Mouse (Mus musculus): Measurements from ENCODE around the gene Gfm2. TPM values are rescaled to one million over a fixed set of nuclear protein-coding genes. Genes with fewer than 3 reads are reported as not detected.
"Not testable (repeated sequence)": the region's sequence is repeated elsewhere in the genome, so short reads cannot be mapped to it uniquely, and the experiment has no call there.

Gene Gfm2
- 33.5 and 39.2 TPM in 2 replicates for polyA plus RNA-seq (2015; fragmentation: Nextera tagmentation; extraction: Ambion mirVana)

- Histone ChIP-seq H3K4me1 (ENCODE audit: insufficient read depth, low read length) (peaks cover 9% of the 10 kb centered on the region), H3K9me3 (ENCODE audit: low read length) (no peaks in the 10 kb centered on the region), H3K4me3 (ENCODE audit: low read length) (peak within 1 kb of the TSS; percentile 96), H3K27ac (ENCODE audit: low read length) (peak within 1 kb of the TSS; percentile 84), H3K9ac (replicated peaks; ENCODE audit: low read length) (peak within 1 kb of the TSS; percentile 94), H3K4me2 (replicated peaks; ENCODE audit: low read depth, low read length) (peak within 1 kb of the TSS; percentile 72), H3K36me3 (ENCODE audit: insufficient read depth, low read length) (peaks cover 19% of the 10 kb centered on the region), H3K27me3 (ENCODE audit: insufficient read depth, low read length) (no peaks in the 10 kb centered on the region)
- ATAC-seq (ENCODE audit: low FRiP score, low TSS enrichment) = peak; percentile 97
- under 1% methylated on average over 57 of the region's 57 CpGs for WGBS
These were observed at the start of gene Gfm2, which contains the start of gene Nsa2 for GRCm38 (mm10) chr13:97137466-97138400. Gene Gfm2 (plus strand): TSS chr13:97137937. Gene Nsa2 (minus strand): TSS chr13:97137937.

- H3K27ac ChIP-seq (ENCODE audit: low read length) = no peak overlapping the region
- no peak overlapping the region for H3K9ac ChIP-seq (replicated peaks; ENCODE audit: low read length)
- H3K4me1 ChIP-seq (ENCODE audit: insufficient read depth, low read length) = no peaks in the 10 kb centered on the region
- ATAC-seq (ENCODE audit: low FRiP score, low TSS enrichment) = no peak
- H3K36me3 ChIP-seq (ENCODE audit: insufficient read depth, low read length) = no peaks in the 10 kb centered on the region
- 70% methylated on average over 3 of the region's 3 CpGs for WGBS
- no peak overlapping the region for H3K4me2 ChIP-seq (replicated peaks; ENCODE audit: low read depth, low read length)
- H3K27me3 ChIP-seq (ENCODE audit: insufficient read depth, low read length) = no peaks in the 10 kb centered on the region
- H3K9me3 ChIP-seq (ENCODE audit: low read length) = no peaks in the 10 kb centered on the region
- no peak overlapping the region for H3K4me3 ChIP-seq (ENCODE audit: low read length)
These were observed 49.6 kb upstream of the Gfm2 start for GRCm38 (mm10) chr13:97088183-97088582.

- 77% methylated on average over 4 of the region's 4 CpGs for WGBS
- Histone ChIP-seq H3K27me3 (ENCODE audit: insufficient read depth, low read length) (no peaks in the 10 kb centered on the region), H3K27ac (ENCODE audit: low read length) (no peak overlapping the region), H3K4me3 (ENCODE audit: low read length) (no peak overlapping the region), H3K36me3 (ENCODE audit: insufficient read depth, low read length) (no peaks in the 10 kb centered on the region), H3K9me3 (ENCODE audit: low read length) (no peaks in the 10 kb centered on the region), H3K9ac (replicated peaks; ENCODE audit: low read length) (no peak overlapping the region), H3K4me2 (replicated peaks; ENCODE audit: low read depth, low read length) (no peak overlapping the region), H3K4me1 (ENCODE audit: insufficient read depth, low read length) (no peaks in the 10 kb centered on the region)
- no peak for ATAC-seq (ENCODE audit: low FRiP score, low TSS enrichment)
These were observed 42.0 kb upstream of the Gfm2 start for GRCm38 (mm10) chr13:97095726-97096125.

GRCm38 (mm10) chr13:97099187-97099852, 38.4 kb upstream of the Gfm2 start, which contains the start of gene Gm6169:
Gene Gm6169 (minus strand): TSS chr13:97099237.
- Histone ChIP-seq H3K4me1 (ENCODE audit: insufficient read depth, low read length) (no peaks in the 10 kb centered on the region), H3K27ac (ENCODE audit: low read length) (no peak within 1 kb of the TSS), H3K9ac (replicated peaks; ENCODE audit: low read length) (no peak within 1 kb of the TSS), H3K27me3 (ENCODE audit: insufficient read depth, low read length) (no peaks in the 10 kb centered on the region), H3K4me2 (replicated peaks; ENCODE audit: low read depth, low read length) (no peak within 1 kb of the TSS), H3K4me3 (ENCODE audit: low read length) (no peak within 1 kb of the TSS), H3K9me3 (ENCODE audit: low read length) (no peaks in the 10 kb centered on the region), H3K36me3 (ENCODE audit: insufficient read depth, low read length) (no peaks in the 10 kb centered on the region)
- 74% methylated on average over 19 of the region's 22 CpGs for WGBS
- ATAC-seq (ENCODE audit: low FRiP score, low TSS enrichment) = no peak

GRCm38 (mm10) chr13:97104996-97105395, 32.7 kb upstream of the Gfm2 start:
- ATAC-seq (ENCODE audit: low FRiP score, low TSS enrichment) = no peak
- no peaks in the 10 kb centered on the region for H3K4me1 ChIP-seq (ENCODE audit: insufficient read depth, low read length)
- WGBS = 81% methylated on average over 7 of the region's 7 CpGs
- H3K27me3 ChIP-seq (ENCODE audit: insufficient read depth, low read length) = no peaks in the 10 kb centered on the region
- no peak overlapping the region for H3K9ac ChIP-seq (replicated peaks; ENCODE audit: low read length)
- no peak overlapping the region for H3K27ac ChIP-seq (ENCODE audit: low read length)
- no peak overlapping the region for H3K4me3 ChIP-seq (ENCODE audit: low read length)
- H3K4me2 ChIP-seq (replicated peaks; ENCODE audit: low read depth, low read length) = no peak overlapping the region
- H3K36me3 ChIP-seq (ENCODE audit: insufficient read depth, low read length) = no peaks in the 10 kb centered on the region
- no peaks in the 10 kb centered on the region for H3K9me3 ChIP-seq (ENCODE audit: low read length)

- not testable (repeated sequence) for H3K27me3 ChIP-seq (ENCODE audit: insufficient read depth, low read length); H3K4me2 ChIP-seq (replicated peaks; ENCODE audit: low read depth, low read length); H3K9me3 ChIP-seq (ENCODE audit: low read length); H3K4me1 ChIP-seq (ENCODE audit: insufficient read depth, low read length); H3K36me3 ChIP-seq (ENCODE audit: insufficient read depth, low read length); H3K4me3 ChIP-seq (ENCODE audit: low read length); H3K9ac ChIP-seq (replicated peaks; ENCODE audit: low read length); H3K27ac ChIP-seq (ENCODE audit: low read length); ATAC-seq (ENCODE audit: low FRiP score, low TSS enrichment)
- 90% methylated on average over 4 of the region's 4 CpGs for WGBS
These were observed 30.0 kb upstream of the Gfm2 start for GRCm38 (mm10) chr13:97107721-97108120.

- no peaks in the 10 kb centered on the region for H3K9me3 ChIP-seq (ENCODE audit: low read length)
- WGBS = 76% methylated on average over 4 of the region's 4 CpGs
- no peaks in the 10 kb centered on the region for H3K36me3 ChIP-seq (ENCODE audit: insufficient read depth, low read length)
- H3K27me3 ChIP-seq (ENCODE audit: insufficient read depth, low read length) = no peaks in the 10 kb centered on the region
- no peak overlapping the region for H3K4me3 ChIP-seq (ENCODE audit: low read length)
- H3K4me1 ChIP-seq (ENCODE audit: insufficient read depth, low read length) = no peaks in the 10 kb centered on the region
- H3K9ac ChIP-seq (replicated peaks; ENCODE audit: low read length) = no peak overlapping the region
- no peak for ATAC-seq (ENCODE audit: low FRiP score, low TSS enrichment)
- no peak overlapping the region for H3K4me2 ChIP-seq (replicated peaks; ENCODE audit: low read depth, low read length)
- H3K27ac ChIP-seq (ENCODE audit: low read length) = no peak overlapping the region
These were observed 28.7 kb upstream of the Gfm2 start for GRCm38 (mm10) chr13:97109046-97109445.

- no peaks in the 10 kb centered on the region for H3K27me3 ChIP-seq (ENCODE audit: insufficient read depth, low read length)
- no peak for ATAC-seq (ENCODE audit: low FRiP score, low TSS enrichment)
- H3K4me3 ChIP-seq (ENCODE audit: low read length) = no peak overlapping the region
- no peaks in the 10 kb centered on the region for H3K36me3 ChIP-seq (ENCODE audit: insufficient read depth, low read length)
- no peak overlapping the region for H3K27ac ChIP-seq (ENCODE audit: low read length)
- H3K4me2 ChIP-seq (replicated peaks; ENCODE audit: low read depth, low read length) = no peak overlapping the region
- 74% methylated on average over 3 of the region's 3 CpGs for WGBS
- no peaks in the 10 kb centered on the region for H3K4me1 ChIP-seq (ENCODE audit: insufficient read depth, low read length)
- no peak overlapping the region for H3K9ac ChIP-seq (replicated peaks; ENCODE audit: low read length)
- H3K9me3 ChIP-seq (ENCODE audit: low read length) = no peaks in the 10 kb centered on the region
These were observed 16.4 kb upstream of the Gfm2 start for GRCm38 (mm10) chr13:97121341-97121740.

- 76% methylated on average over 2 of the region's 4 CpGs for WGBS
These were observed 8.1 kb upstream of the Gfm2 start for GRCm38 (mm10) chr13:97129654-97130053.

GRCm38 (mm10) chr13:97130413-97130812, 7.3 kb upstream of the Gfm2 start:
- ATAC-seq (ENCODE audit: low FRiP score, low TSS enrichment) = not testable (repeated sequence)
- WGBS = no CpG with 5 or more reads among the region's 2 CpGs

More at GRCm38 (mm10) chr13:97129654-97130053, 8.1 kb upstream of the Gfm2 start:
- not testable (repeated sequence) for H3K27me3 ChIP-seq (ENCODE audit: insufficient read depth, low read length); H3K4me1 ChIP-seq (ENCODE audit: insufficient read depth, low read length); ATAC-seq (ENCODE audit: low FRiP score, low TSS enrichment); H3K27ac ChIP-seq (ENCODE audit: low read length); H3K4me3 ChIP-seq (ENCODE audit: low read length); H3K9me3 ChIP-seq (ENCODE audit: low read length); H3K4me2 ChIP-seq (replicated peaks; ENCODE audit: low read depth, low read length); H3K9ac ChIP-seq (replicated peaks; ENCODE audit: low read length)
- H3K36me3 ChIP-seq (ENCODE audit: insufficient read depth, low read length) = peaks cover 19% of the 10 kb centered on the region

More at GRCm38 (mm10) chr13:97130413-97130812, 7.3 kb upstream of the Gfm2 start:
- not testable (repeated sequence) for H3K9ac ChIP-seq (replicated peaks; ENCODE audit: low read length); H3K4me3 ChIP-seq (ENCODE audit: low read length); H3K27me3 ChIP-seq (ENCODE audit: insufficient read depth, low read length); H3K9me3 ChIP-seq (ENCODE audit: low read length); H3K4me1 ChIP-seq (ENCODE audit: insufficient read depth, low read length); H3K4me2 ChIP-seq (replicated peaks; ENCODE audit: low read depth, low read length); H3K27ac ChIP-seq (ENCODE audit: low read length)
- H3K36me3 ChIP-seq (ENCODE audit: insufficient read depth, low read length) = peaks cover 22% of the 10 kb centered on the region
